48 mouse cellular contexts compared by ENCODE assay signal in genomic region chr4:103290763-103291162, GRCm38 (mm10). TPM values are rescaled to one million over a fixed set of nuclear protein-coding genes. Genes with fewer than 3 reads are reported as not detected.
"Had no signal": no experiment of that assay in that cellular context is flagged by ENCODE, and none has a peak within 500 bp of the region (broad histone marks: within the 10 kb centered on the region; RNA-seq: fewer than 3 reads in every experiment).

Gene 4921539E11Rik (minus strand): TSS chr4:103290863.

- H3K9me3 ChIP-seq: heart, embryonic 12.5 days; heart, embryonic 13.5 days; heart, embryonic 15.5 days; hindbrain, embryonic 10.5 days; hindbrain, embryonic 12.5 days; hindbrain, embryonic 13.5 days; hindbrain, embryonic 15.5 days; intestine, embryonic 15.5 days; kidney, embryonic 15.5 days had no signal

- DNase-seq: heart, postnatal 10 days; heart, postnatal 14 days; heart, postnatal 36 days; heart, postnatal 4 days; kidney, adult 11 months; kidney, adult 18-20 months; kidney, adult 2 months; kidney, adult 8-10 months; kidney, adult 9 months; kidney, postnatal 10 days; kidney, postnatal 14 days; kidney, postnatal 25 days; kidney, postnatal 36 days; kidney, postnatal 4 days; layer of hippocampus, adult 9-11 months; layer of hippocampus, postnatal 36 days had no signal

- H3K27me3 ChIP-seq: heart, embryonic 12.5 days; heart, embryonic 13.5 days; heart, embryonic 15.5 days; hindbrain, embryonic 12.5 days; hindbrain, embryonic 13.5 days; hindbrain, embryonic 15.5 days; intestine, embryonic 15.5 days; kidney, embryonic 15.5 days had no signal

- H3K4me1 ChIP-seq: heart, embryonic 12.5 days; heart, embryonic 13.5 days; heart, embryonic 15.5 days; hindbrain, embryonic 10.5 days; hindbrain, embryonic 12.5 days; hindbrain, embryonic 13.5 days; hindbrain, embryonic 15.5 days; intestine, embryonic 15.5 days; kidney, embryonic 15.5 days had no signal

- H3K4me3 ChIP-seq: heart, embryonic 12.5 days; heart, embryonic 13.5 days; heart, embryonic 15.5 days; hindbrain, embryonic 10.5 days; hindbrain, embryonic 12.5 days; hindbrain, embryonic 13.5 days; hindbrain, embryonic 15.5 days; intestine, embryonic 15.5 days; kidney, embryonic 15.5 days; layer of hippocampus, adult 2 months had no signal

- H3K36me3 ChIP-seq: heart, embryonic 12.5 days; heart, embryonic 13.5 days; heart, embryonic 15.5 days; hindbrain, embryonic 10.5 days; hindbrain, embryonic 12.5 days; hindbrain, embryonic 13.5 days; hindbrain, embryonic 15.5 days; intestine, embryonic 15.5 days; kidney, embryonic 15.5 days had no signal

- H3K27ac ChIP-seq: heart, embryonic 13.5 days; heart, embryonic 15.5 days; hindbrain, embryonic 10.5 days; hindbrain, embryonic 12.5 days; hindbrain, embryonic 13.5 days; hindbrain, embryonic 14.5 days; hindbrain, embryonic 15.5 days; hindbrain, postnatal 0 days; intestine, embryonic 15.5 days; kidney, embryonic 15.5 days; kidney, postnatal 0 days; layer of hippocampus, adult 2 months had no signal

- H3K4me2 ChIP-seq: heart, embryonic 11.5 days; heart, embryonic 12.5 days; heart, embryonic 13.5 days; heart, embryonic 15.5 days; hindbrain, embryonic 12.5 days; hindbrain, embryonic 13.5 days; hindbrain, embryonic 14.5 days; hindbrain, embryonic 15.5 days; intestine, embryonic 15.5 days; kidney, embryonic 15.5 days had no signal

- H3K9ac ChIP-seq: heart, embryonic 12.5 days; heart, embryonic 13.5 days; heart, embryonic 15.5 days; hindbrain, embryonic 12.5 days; hindbrain, embryonic 13.5 days; hindbrain, embryonic 14.5 days; hindbrain, embryonic 15.5 days; intestine, embryonic 15.5 days; kidney, embryonic 15.5 days had no signal

- ATAC-seq: hindbrain, embryonic 16.5 days; hindbrain, postnatal 0 days; inflammation-experienced regulatory T-cells, adult 6 months; intestine, embryonic 15.5 days; intestine, embryonic 16.5 days; intestine, postnatal 0 days had no signal

RNA-seq across cellular contexts. Expression of gene 4921539E11Rik, which starts in this region (rescaled TPM):
- total RNA-seq: heart, adult 8-10 months; heart, postnatal 10 days; heart, postnatal 14 days; heart, postnatal 25 days; heart, postnatal 36 days; heart, postnatal 4 days; hematopoietic stem cell, adult 5-6 weeks; hindbrain, postnatal 0 days; layer of hippocampus, adult 18-20 months; layer of hippocampus, adult 2 months; layer of hippocampus, adult 8-10 months; layer of hippocampus, postnatal 10 days; layer of hippocampus, postnatal 14 days; layer of hippocampus, postnatal 25 days; layer of hippocampus, postnatal 36 days had no signal
- polyA plus RNA-seq: heart, embryonic 11.5 days; heart, embryonic 12.5 days; heart, embryonic 13.5 days; heart, embryonic 14.5 days; heart, embryonic 15.5 days; heart, postnatal 0 days; hindbrain, embryonic 10.5 days; hindbrain, embryonic 12.5 days; hindbrain, embryonic 13.5 days; hindbrain, embryonic 14.5 days; hindbrain, embryonic 15.5 days; hindbrain, embryonic 16.5 days; hindbrain, postnatal 0 days; inflammation-experienced regulatory T-cells, adult 6 months; intestine, embryonic 14.5 days; intestine, embryonic 15.5 days; intestine, embryonic 16.5 days; intestine, postnatal 0 days; kidney, adult 2 months; kidney, embryonic 14.5 days; kidney, embryonic 15.5 days; kidney, embryonic 16.5 days; kidney, postnatal 0 days; large intestine, adult 2 months had no signal
